Mouse (Mus musculus): ENCODE results near the gene Sgca.

Gene Sgca

DNA sequence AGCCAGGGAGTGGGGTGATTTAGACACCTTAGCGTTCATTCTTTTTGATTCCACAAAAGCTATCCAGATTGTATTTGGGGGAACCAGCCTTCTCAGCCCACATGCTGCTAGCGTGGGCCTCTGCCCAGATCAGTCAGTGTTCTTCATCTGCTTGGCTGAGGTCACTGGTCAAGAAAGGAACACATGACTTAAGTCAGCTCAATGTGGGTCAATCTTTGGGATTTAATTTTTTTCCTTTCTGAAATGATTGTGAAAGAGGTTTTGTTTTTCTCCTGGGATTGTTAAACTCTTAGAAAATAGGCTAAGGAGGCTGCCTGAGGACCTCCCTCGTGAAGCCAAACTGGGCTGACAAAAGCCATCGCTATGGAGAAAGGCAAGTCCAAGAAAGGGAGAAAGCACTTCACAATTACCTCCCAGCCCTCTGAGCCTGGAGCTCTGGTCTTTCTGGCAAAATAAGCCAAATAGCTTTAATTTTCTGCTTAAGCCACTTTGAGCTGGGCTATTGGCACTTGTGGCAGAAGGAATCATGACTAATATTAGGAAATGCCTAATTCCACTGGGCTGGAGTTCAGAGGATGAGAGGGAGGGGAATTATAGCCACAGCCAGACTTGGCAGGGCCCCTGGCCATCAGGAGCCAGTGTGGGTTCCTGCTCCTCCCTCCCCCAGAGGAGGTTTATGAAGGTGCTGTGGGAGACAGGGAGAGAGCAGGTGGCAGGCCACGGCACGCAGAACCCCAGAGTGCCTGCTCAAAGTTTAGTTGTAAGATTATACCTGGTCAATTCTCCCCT is 62.6 kb downstream of the Sgca start:
- DNase-seq (ENCODE audit: low spot score) = no peak
